Mouse (Mus musculus): ENCODE data around the gene 5330417C22Rik. TPM values are rescaled to one million over a fixed set of nuclear protein-coding genes. Genes with fewer than 3 reads are reported as not detected.

5330417C22Rik gene
- polyA plus RNA-seq, 1 experiment, result 0.01 TPM

DNA sequence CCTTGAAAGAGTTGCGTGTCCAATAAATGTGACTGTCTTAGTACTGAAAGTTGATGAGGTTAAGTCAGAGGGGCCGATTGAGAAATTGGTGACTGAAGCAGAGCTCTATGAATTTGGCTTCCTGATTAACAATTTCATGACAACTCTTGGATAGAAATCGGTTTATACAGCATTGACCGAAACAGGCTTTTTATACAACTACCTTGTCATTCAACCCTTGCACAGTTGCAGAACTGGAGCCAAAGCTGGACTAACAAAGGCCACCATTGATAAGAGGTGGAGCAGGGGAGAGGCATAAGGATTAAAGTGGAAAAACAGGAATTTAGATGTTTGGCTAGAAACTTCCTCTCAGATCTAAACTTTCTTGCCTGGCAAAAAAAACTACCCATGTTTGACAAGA is 57.5 kb downstream of the 5330417C22Rik start:
- H3K9me3 ChIP-seq (ENCODE audit: control insufficient read depth, low read length), result no peaks in the 10 kb centered on the region
- no peaks in the 10 kb centered on the region for H3K36me3 ChIP-seq (ENCODE audit: control insufficient read depth)
- no peak for TF ChIP-seq TAL1 (IDR thresholded peaks at IDR 0.05; ENCODE audit: low read length)
- TF ChIP-seq GATA1 (IDR thresholded peaks at IDR 0.05; ENCODE audit: low read length), result no peak
- H3K4me1 ChIP-seq (ENCODE audit: control insufficient read depth), result no peaks in the 10 kb centered on the region
- no peak overlapping the region for H3K4me3 ChIP-seq (replicated peaks)
- no peaks in the 10 kb centered on the region for H3K27me3 ChIP-seq (ENCODE audit: control insufficient read depth)

DNA sequence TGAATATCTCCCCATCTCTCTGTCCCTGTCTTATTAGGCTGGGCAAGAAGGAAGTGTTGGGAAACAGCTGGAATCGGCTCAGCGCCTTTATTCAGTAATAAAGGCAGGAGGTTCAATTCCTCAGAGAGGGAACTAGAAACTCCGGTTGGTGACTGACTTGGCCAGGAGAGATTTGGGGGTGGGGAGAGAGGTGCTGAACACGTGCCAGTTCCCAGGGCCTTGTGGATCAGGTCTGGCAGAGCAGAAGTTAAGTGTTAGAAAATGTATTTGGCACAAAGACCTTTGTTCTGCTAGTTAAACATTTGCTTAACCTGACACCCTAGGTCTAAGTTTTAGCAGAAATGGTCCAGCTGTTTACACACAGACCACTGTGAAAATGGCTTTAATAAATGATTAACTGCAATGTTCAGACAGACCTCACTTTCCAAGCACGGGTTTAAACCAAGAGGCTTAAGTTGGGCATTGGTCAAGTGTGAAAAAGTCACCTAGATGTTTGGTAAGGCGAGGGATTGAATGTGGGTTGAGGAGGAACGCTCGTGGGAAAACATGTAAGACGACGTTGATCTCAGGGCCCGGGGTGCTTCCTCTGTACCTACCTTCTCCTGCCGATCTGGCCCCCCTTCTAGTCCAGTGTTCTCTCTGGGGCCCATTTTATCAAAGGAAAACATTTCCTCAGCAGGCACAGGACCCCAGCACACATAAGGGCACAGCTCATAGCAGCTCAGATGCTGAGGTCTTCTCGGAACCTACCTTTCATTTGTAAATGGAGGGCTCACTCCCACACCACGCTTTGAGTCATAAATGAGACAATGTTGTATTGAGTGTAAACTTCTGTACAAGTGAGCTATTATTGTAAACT is 59.3 kb downstream of the 5330417C22Rik start:
- H3K4me1 ChIP-seq (ENCODE audit: control insufficient read depth), result no peaks in the 10 kb centered on the region
- H3K27me3 ChIP-seq (ENCODE audit: control insufficient read depth), result no peaks in the 10 kb centered on the region; the same call in 1 of the 2 replicates
- no peaks in the 10 kb centered on the region for H3K9me3 ChIP-seq (ENCODE audit: control insufficient read depth, low read length)
- no peak overlapping the region for H3K4me3 ChIP-seq (replicated peaks)
- no peaks in the 10 kb centered on the region for H3K36me3 ChIP-seq (ENCODE audit: control insufficient read depth)
- TF ChIP-seq GATA1 (IDR thresholded peaks at IDR 0.05; ENCODE audit: low read length) (no peak), TAL1 (IDR thresholded peaks at IDR 0.05; ENCODE audit: low read length) (no peak)

DNA sequence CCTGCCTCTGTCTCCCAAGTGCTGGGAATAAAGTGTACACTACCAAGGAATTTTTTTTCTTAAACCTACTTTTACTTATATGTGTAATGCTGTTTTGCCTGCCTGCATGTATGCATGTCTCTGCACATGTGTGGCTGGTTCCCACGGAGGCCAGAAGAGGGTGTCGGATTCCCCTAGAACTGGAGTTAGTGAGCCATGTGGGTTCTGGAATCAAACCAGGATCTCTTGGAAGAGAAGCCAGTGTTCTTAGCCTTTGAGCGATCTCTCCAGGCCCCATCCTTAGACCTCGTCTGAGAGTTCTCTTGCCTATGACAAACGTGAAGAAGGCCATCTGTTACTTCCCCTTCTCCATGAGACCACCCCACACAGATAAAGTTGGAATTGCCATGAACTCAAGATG is 60.8 kb downstream of the 5330417C22Rik start:
- H3K4me1 ChIP-seq (ENCODE audit: control insufficient read depth), result no peaks in the 10 kb centered on the region
- no peak for TF ChIP-seq TAL1 (IDR thresholded peaks at IDR 0.05; ENCODE audit: low read length)
- TF ChIP-seq GATA1 (IDR thresholded peaks at IDR 0.05; ENCODE audit: low read length), result no peak
- no peaks in the 10 kb centered on the region for H3K36me3 ChIP-seq (ENCODE audit: control insufficient read depth)
- H3K9me3 ChIP-seq (ENCODE audit: control insufficient read depth, low read length), result no peaks in the 10 kb centered on the region
- H3K27me3 ChIP-seq (ENCODE audit: control insufficient read depth), result no peaks in the 10 kb centered on the region; the same call in 1 of the 2 replicates
- no peak overlapping the region for H3K4me3 ChIP-seq (replicated peaks)

DNA sequence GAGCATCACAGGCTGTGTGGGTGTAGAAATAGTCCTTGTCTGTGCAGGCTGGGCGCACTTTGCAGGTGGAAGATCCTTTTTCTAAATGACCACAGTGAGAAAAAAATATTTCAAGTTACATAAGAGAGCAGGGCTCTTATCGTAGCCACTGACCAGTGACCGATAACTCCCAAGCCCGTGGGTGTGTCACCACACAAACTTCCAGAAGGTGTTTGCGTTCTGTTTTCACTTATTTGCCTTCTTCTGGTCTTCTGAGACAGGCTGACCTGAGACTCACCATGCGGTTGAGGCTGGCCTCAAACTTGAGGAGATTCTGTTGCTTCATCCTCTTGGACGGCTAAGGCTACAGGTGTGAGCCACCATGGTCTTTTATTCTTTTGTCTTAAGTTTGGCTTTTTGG is 61.4 kb downstream of the 5330417C22Rik start:
- TF ChIP-seq TAL1 (IDR thresholded peaks at IDR 0.05; ENCODE audit: low read length) (no peak), GATA1 (IDR thresholded peaks at IDR 0.05; ENCODE audit: low read length) (no peak)
- H3K36me3 ChIP-seq (ENCODE audit: control insufficient read depth), result no peaks in the 10 kb centered on the region

DNA sequence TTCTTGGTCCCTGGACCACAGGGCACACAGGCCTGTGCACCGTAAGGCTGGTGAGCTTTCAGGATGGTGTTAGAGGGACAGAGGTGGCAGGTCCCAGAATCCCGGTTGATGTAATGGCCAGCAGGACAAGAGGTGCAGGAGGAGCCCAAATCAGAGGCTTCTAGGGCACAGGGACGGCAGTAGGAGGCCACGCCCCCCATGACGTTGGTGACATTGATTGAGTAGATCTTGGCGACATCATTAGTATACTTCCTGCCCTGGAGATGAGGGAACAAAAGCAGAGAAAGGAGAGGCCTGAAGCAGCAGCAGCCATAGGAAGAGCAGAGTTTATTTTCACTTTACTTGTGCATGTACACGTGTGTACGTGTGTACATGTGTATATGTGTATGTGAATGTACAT is 68.6 kb downstream of the 5330417C22Rik start:
- Histone ChIP-seq H3K4me3 (replicated peaks) (no peak overlapping the region), H3K36me3 (ENCODE audit: control insufficient read depth) (no peaks in the 10 kb centered on the region), H3K4me1 (ENCODE audit: control insufficient read depth) (no peaks in the 10 kb centered on the region), H3K9me3 (ENCODE audit: control insufficient read depth, low read length) (no peaks in the 10 kb centered on the region), H3K27me3 (ENCODE audit: control insufficient read depth) (no peaks in the 10 kb centered on the region; the same call in 1 of the 2 replicates)
- TF ChIP-seq GATA1 (IDR thresholded peaks at IDR 0.05; ENCODE audit: low read length) (no peak), TAL1 (IDR thresholded peaks at IDR 0.05; ENCODE audit: low read length) (no peak)

More for the DNA sequence above, 61.4 kb downstream of the 5330417C22Rik start:
- no peak overlapping the region for H3K4me3 ChIP-seq (replicated peaks)
- no peaks in the 10 kb centered on the region for H3K9me3 ChIP-seq (ENCODE audit: control insufficient read depth, low read length)
- no peaks in the 10 kb centered on the region; the same call in 1 of the 2 replicates for H3K27me3 ChIP-seq (ENCODE audit: control insufficient read depth)
- no peaks in the 10 kb centered on the region for H3K4me1 ChIP-seq (ENCODE audit: control insufficient read depth)

DNA sequence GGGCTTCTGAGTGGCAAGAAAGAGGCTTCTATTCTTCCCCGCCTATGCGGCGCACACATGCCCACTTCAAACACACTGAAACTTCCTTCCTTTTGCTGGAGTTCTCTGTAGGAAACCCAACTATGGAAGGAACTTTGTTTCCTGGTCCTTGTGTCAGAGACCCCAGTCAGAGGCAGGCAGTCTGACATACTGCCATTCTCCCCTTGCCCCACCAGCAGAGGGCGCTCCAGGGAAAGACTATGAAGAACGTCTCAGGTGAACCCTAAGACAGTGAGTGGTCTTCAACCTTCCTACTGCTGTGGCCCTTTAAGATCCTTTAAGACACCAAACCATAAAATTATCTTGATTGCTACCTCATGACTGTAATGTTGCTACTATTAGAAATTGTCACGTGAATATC is 69.9 kb downstream of the 5330417C22Rik start:
- Histone ChIP-seq H3K36me3 (ENCODE audit: control insufficient read depth) (no peaks in the 10 kb centered on the region), H3K27me3 (ENCODE audit: control insufficient read depth) (no peaks in the 10 kb centered on the region; the same call in 1 of the 2 replicates), H3K4me3 (replicated peaks) (no peak overlapping the region), H3K4me1 (ENCODE audit: control insufficient read depth) (no peaks in the 10 kb centered on the region), H3K9me3 (ENCODE audit: control insufficient read depth, low read length) (no peaks in the 10 kb centered on the region)
- TF ChIP-seq GATA1 (IDR thresholded peaks at IDR 0.05; ENCODE audit: low read length) (no peak), TAL1 (IDR thresholded peaks at IDR 0.05; ENCODE audit: low read length) (no peak)

DNA sequence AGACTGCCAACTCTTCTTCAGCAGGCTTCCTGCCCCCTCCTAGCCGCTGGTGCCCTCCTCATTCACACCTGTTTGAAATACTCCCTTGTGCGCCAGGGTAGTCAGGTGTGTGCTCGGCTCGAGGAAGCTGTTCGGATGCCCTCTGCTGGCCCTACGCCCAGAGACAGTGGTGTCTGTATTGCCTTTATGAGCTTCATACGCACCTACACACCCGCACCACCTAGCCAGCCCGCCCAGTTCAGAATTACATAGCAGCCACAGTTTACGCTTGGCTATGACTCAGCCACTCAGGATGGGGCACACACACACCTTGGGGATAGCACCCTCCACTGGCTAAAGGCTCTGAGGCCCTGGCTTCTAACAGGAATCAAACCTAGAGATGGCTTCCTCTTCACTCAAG is 77.5 kb downstream of the 5330417C22Rik start:
- TF ChIP-seq GATA1 (IDR thresholded peaks at IDR 0.05; ENCODE audit: low read length), result no peak
- TF ChIP-seq TAL1 (IDR thresholded peaks at IDR 0.05; ENCODE audit: low read length), result no peak
- Histone ChIP-seq H3K4me3 (replicated peaks) (no peak overlapping the region), H3K4me1 (ENCODE audit: control insufficient read depth) (peaks cover 5% of the 10 kb centered on the region), H3K9me3 (ENCODE audit: control insufficient read depth, low read length) (no peaks in the 10 kb centered on the region), H3K36me3 (ENCODE audit: control insufficient read depth) (no peaks in the 10 kb centered on the region), H3K27me3 (ENCODE audit: control insufficient read depth) (peaks cover 4% of the 10 kb centered on the region)

DNA sequence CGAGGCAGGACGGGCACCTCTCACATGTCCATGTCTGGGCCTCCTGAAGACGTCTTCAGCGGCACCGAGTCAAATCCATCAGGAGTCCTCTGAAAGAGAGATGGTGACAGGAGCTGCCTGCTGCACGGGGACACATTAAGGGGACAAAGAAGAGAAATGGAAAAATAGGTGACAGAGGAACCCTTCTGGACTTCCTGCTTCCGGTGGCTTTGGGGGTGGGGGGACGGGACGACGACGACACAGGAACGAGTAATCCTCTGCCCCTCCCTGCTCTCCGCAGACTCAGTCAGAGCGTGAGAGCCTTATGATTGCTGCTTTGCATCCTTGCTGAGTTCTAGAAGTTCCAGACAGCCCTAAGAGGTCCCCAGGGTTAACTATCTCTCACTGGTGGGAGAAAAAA is 78.0 kb downstream of the 5330417C22Rik start:
- no peaks in the 10 kb centered on the region for H3K36me3 ChIP-seq (ENCODE audit: control insufficient read depth)
- TF ChIP-seq GATA1 (IDR thresholded peaks at IDR 0.05; ENCODE audit: low read length) (no peak), TAL1 (IDR thresholded peaks at IDR 0.05; ENCODE audit: low read length) (no peak)
- peaks cover 4% of the 10 kb centered on the region for H3K27me3 ChIP-seq (ENCODE audit: control insufficient read depth)
- H3K4me1 ChIP-seq (ENCODE audit: control insufficient read depth), result peaks cover 5% of the 10 kb centered on the region
- H3K9me3 ChIP-seq (ENCODE audit: control insufficient read depth, low read length), result no peaks in the 10 kb centered on the region
- peak overlapping the region; percentile 25 for H3K4me3 ChIP-seq (replicated peaks)

DNA sequence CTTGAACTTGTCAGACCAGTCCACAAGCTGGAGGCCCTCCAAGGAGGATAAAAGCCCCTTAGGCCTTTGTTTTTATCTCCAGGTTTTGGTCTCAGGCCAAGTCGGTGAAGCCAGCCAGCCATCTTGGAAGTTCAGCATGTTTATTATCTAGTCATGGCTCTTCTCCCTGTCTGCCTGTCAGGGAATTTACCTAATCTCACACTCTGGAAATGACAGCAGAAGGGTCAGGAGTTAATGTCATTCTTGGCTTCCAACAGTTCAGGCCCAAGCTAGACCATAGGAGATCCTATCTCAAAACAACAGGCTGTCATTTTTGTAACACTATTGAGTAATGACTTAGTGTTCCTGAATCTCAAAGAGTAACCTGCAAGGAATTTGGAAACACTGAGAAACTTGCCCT is 82.2 kb downstream of the 5330417C22Rik start:
- peaks cover 5% of the 10 kb centered on the region for H3K4me1 ChIP-seq (ENCODE audit: control insufficient read depth)
- no peak for TF ChIP-seq GATA1 (IDR thresholded peaks at IDR 0.05; ENCODE audit: low read length)
- H3K4me3 ChIP-seq (replicated peaks), result no peak overlapping the region
- no peaks in the 10 kb centered on the region for H3K36me3 ChIP-seq (ENCODE audit: control insufficient read depth)
- no peaks in the 10 kb centered on the region for H3K9me3 ChIP-seq (ENCODE audit: control insufficient read depth, low read length)
- no peaks in the 10 kb centered on the region; the same call in 1 of the 2 replicates for H3K27me3 ChIP-seq (ENCODE audit: control insufficient read depth)

Measured in erythroblast, embryonic 14.5 days (primary cell).